Mouse (Mus musculus) limb, embryonic 13.5 days (tissue): ENCODE results near the gene Plpp1. TPM values are rescaled to one million over a fixed set of nuclear protein-coding genes. Genes with fewer than 3 reads are reported as not detected.

ENCODE experiments used
- ATAC-seq: fragments of 200-750 bp; cut with Nextera tagmentation; 2 replicates; pipeline ENCODE4 v1.8.0; 2017; ENCODE audit warnings: low read depth, moderate number of reproducible peaks, moderate TSS enrichment; ENCODE audit not compliant: low FRiP score
- H3K27ac ChIP-seq: fragments of 300-500 bp; sonication (generic); 2 replicates; pipeline ENCODE4 v1.5.1; 2015; ENCODE audit warnings: inconsistent platforms, mild to moderate bottlenecking, moderate library complexity
- H3K27me3 ChIP-seq: fragments of 300-500 bp; sonication (generic); 2 replicates; pipeline ENCODE4 v1.6.1; 2015; ENCODE audit warnings: mild to moderate bottlenecking, inconsistent platforms
- H3K36me3 ChIP-seq: fragments of 300-500 bp; sonication (generic); 2 replicates; pipeline ENCODE4 v1.6.1; 2015; ENCODE audit warnings: inconsistent platforms, mild to moderate bottlenecking, moderate library complexity
- H3K4me1 ChIP-seq: fragments of 300-500 bp; sonication (generic); 2 replicates; pipeline ENCODE4 v1.6.1; 2015; ENCODE audit warnings: inconsistent platforms
- H3K4me2 ChIP-seq: fragments of 300-500 bp; sonication (generic); replicated peaks from 2 replicates; pipeline ENCODE4 v1.6.1; 2015; ENCODE audit warnings: inconsistent platforms, mild to moderate bottlenecking, moderate library complexity
- H3K4me3 ChIP-seq: fragments of 300-500 bp; sonication (generic); 2 replicates; pipeline ENCODE4 v1.5.1; 2015; ENCODE audit warnings: moderate library complexity, mild to moderate bottlenecking, inconsistent platforms
- H3K9ac ChIP-seq: fragments of 300-500 bp; sonication (generic); 2 replicates; pipeline ENCODE4 v1.6.1; 2015; ENCODE audit warnings: mild to moderate bottlenecking, inconsistent platforms
- H3K9me3 ChIP-seq: fragments of 300-500 bp; sonication (generic); 2 replicates; pipeline ENCODE4 v1.6.1; 2016; ENCODE audit warnings: inconsistent platforms
- WGBS: fragments of 180-500 bp; shearing (Covaris S2); methylation state at CpG from one replicate; pipeline ENCODE4 v1.1.7; 2015; 5-methylcytosine and 5-hydroxymethylcytosine counted together
- polyA plus RNA-seq: library from polyadenylated mRNA; unstranded; fragments of >200 nt; fragmentation: Nextera tagmentation; extraction: Ambion mirVana; gene quantifications from 2 replicates; pipeline ENCODE4 v1.2.1, GENCODE M21; 2015

Gene Plpp1
- polyA plus RNA-seq, 1 experiment from 2014 or later = 53.8 TPM

DNA sequence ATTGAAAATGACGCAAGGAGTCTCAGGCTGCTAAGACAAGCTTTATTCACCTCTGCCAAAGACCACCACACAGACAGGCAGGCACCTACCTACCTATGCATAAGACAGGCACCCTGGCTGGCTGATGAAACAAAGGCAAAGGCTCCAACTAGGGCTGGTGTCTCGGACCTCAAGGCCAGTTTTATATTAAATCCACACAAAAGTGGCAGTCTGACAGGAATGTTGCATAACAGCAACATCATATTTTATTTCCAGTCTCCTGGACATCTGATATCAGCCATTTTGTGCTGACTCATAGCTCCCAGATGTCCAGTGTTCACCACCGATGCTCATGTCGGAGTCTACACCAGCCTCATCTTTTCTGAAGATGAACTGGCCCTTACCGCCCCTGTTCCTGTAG lies 22.2 kb upstream of the Plpp1 start:
- Histone ChIP-seq H3K9ac (no peak overlapping the region), H3K27ac (no peak overlapping the region), H3K4me1 (no peaks in the 10 kb centered on the region), H3K4me2 (no peak overlapping the region), H3K27me3 (no peaks in the 10 kb centered on the region), H3K4me3 (no peak overlapping the region), H3K9me3 (no peaks in the 10 kb centered on the region), H3K36me3 (no peaks in the 10 kb centered on the region)
- no peak for ATAC-seq
- 89% methylated on average over 5 of the region's 5 CpGs for WGBS

DNA sequence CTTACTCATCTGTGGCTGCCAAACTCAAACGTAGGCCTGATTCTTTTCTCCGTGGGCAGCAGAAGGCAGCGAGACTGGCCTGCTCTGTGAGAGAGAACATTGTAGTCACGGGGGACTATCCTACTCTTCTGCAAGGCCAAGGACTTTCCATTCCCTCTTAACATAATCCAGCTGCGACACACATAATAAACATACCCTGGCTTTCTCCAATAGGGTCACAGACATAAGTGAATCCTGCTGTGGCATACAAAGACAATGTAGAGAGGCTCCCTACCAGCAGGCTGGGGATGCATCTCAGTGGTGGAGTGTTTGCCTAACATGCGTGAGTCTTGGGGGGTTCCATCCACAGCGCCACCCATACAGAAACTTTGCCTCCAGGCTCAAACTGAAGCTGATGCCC lies 15.3 kb upstream of the Plpp1 start:
- H3K36me3 ChIP-seq = no peaks in the 10 kb centered on the region
- no peak overlapping the region for H3K4me3 ChIP-seq
- no peaks in the 10 kb centered on the region for H3K9me3 ChIP-seq
- H3K27me3 ChIP-seq = no peaks in the 10 kb centered on the region
- H3K4me1 ChIP-seq = no peaks in the 10 kb centered on the region
- no peak for ATAC-seq
- 73% methylated on average over 7 of the region's 7 CpGs for WGBS
- H3K9ac ChIP-seq = no peak overlapping the region
- H3K4me2 ChIP-seq = no peak overlapping the region
- H3K27ac ChIP-seq = no peak overlapping the region

DNA sequence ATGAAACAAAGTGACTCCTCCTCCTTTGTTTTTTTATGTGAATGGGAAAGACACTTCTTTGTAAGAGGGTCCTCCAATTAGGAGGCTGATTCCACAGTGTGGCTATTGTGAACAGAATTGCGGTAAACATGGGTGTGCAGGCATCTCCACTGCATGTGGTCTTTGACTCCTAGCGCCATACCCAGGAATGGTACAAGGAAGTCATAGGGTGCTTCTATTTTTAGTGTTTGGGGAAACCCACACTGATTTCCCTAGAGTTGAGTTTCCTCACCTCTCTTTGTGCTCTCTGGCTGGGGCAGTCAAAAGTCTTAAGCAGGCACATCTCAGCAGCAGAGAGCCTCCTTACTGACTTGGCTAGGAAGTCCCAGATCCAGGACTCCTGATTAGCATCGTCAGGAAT lies 14.4 kb upstream of the Plpp1 start:
- H3K27me3 ChIP-seq = no peaks in the 10 kb centered on the region
- no peak overlapping the region for H3K4me3 ChIP-seq
- 85% methylated on average over 3 of the region's 3 CpGs for WGBS
- H3K27ac ChIP-seq = no peak overlapping the region
- no peak for ATAC-seq
- H3K36me3 ChIP-seq = no peaks in the 10 kb centered on the region
- no peaks in the 10 kb centered on the region for H3K9me3 ChIP-seq
- no peak overlapping the region for H3K4me2 ChIP-seq
- no peaks in the 10 kb centered on the region for H3K4me1 ChIP-seq
- no peak overlapping the region for H3K9ac ChIP-seq

DNA sequence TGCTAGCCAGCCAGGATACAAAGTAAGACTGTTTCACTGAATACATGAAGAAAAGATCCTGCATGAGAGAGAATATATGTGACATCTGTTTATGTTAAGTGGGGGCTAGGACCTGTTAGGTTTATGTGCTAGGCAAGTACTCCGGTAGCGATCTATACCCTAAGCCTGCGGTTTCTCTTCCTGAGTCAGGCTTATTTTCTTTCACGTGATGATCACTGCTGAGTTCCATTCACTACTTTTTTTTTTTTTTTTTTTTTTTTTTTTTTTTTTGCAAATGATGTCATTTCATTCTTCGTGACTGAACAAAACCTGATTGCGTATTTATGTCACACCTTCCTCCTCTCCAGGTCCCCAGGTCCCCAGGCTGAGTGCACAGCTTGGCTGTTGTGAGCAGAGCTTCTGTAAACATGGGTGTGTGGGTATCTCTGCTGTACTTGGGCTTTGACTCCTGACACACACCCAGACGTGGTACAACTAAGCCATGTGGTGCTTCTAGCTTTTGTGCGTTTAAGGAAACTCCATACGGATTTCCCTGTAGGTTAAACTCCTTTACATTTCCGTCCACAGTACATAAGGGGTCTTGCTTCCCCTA lies 13.6 kb upstream of the Plpp1 start:
- Histone ChIP-seq H3K27ac (no peak overlapping the region), H3K27me3 (no peaks in the 10 kb centered on the region), H3K4me1 (no peaks in the 10 kb centered on the region), H3K9ac (no peak overlapping the region), H3K9me3 (no peaks in the 10 kb centered on the region), H3K36me3 (no peaks in the 10 kb centered on the region), H3K4me2 (no peak overlapping the region), H3K4me3 (no peak overlapping the region)
- ATAC-seq = no peak
- 84% methylated on average over 10 of the region's 10 CpGs for WGBS

DNA sequence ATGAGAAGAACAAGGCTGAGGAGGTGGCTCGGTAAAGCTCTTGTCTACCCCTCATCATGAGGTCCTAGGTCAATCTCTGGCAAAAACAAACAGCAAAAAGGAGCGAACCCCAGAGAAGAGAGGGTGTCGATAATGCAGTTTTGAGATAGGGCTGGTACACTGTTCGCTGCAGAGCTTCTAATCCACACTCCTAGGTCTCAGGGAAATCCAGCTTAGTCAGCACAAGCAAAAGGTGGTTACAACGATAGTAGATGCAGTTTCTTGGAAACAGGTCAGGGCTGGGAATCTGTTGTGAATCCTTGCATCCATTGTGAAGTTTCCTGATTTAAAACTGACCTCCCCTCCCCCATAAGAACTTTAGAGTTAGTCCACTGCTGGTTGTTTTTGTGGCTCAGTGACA lies 9.8 kb upstream of the Plpp1 start:
- ATAC-seq = no peak
- H3K4me1 ChIP-seq = no peaks in the 10 kb centered on the region
- H3K9ac ChIP-seq = no peak overlapping the region
- H3K4me2 ChIP-seq = no peak overlapping the region
- no peaks in the 10 kb centered on the region for H3K9me3 ChIP-seq
- no peak overlapping the region for H3K4me3 ChIP-seq
- WGBS = 80% methylated on average over 5 of the region's 5 CpGs
- no peak overlapping the region for H3K27ac ChIP-seq
- no peaks in the 10 kb centered on the region for H3K36me3 ChIP-seq
- no peaks in the 10 kb centered on the region for H3K27me3 ChIP-seq

DNA sequence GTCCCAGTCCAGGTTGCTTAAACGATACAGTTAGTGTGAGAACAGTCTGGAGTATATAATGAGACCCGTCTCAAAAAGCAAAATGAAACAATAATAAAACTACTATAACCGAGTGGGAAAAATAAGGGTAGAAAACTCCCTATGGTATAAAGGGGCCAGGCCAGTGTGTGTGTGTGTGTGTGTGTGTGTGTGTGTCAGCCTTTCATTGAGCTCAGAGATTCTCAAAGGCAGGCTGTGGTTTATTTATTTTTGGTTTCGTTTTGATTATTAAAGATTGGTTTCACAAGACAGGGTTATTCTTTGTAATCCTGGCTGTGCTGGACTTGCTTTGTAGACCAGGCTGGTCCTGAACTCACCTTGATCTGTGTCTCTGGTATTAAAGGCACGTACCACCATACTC lies 8.7 kb upstream of the Plpp1 start:
- H3K4me2 ChIP-seq = no peak overlapping the region
- H3K9ac ChIP-seq = no peak overlapping the region
- ATAC-seq = no peak
- H3K4me3 ChIP-seq = no peak overlapping the region
- H3K36me3 ChIP-seq = no peaks in the 10 kb centered on the region
- no peaks in the 10 kb centered on the region for H3K27me3 ChIP-seq
- no peaks in the 10 kb centered on the region for H3K9me3 ChIP-seq
- H3K27ac ChIP-seq = no peak overlapping the region
- 78% methylated on average over 5 of the region's 5 CpGs for WGBS
- no peaks in the 10 kb centered on the region for H3K4me1 ChIP-seq

DNA sequence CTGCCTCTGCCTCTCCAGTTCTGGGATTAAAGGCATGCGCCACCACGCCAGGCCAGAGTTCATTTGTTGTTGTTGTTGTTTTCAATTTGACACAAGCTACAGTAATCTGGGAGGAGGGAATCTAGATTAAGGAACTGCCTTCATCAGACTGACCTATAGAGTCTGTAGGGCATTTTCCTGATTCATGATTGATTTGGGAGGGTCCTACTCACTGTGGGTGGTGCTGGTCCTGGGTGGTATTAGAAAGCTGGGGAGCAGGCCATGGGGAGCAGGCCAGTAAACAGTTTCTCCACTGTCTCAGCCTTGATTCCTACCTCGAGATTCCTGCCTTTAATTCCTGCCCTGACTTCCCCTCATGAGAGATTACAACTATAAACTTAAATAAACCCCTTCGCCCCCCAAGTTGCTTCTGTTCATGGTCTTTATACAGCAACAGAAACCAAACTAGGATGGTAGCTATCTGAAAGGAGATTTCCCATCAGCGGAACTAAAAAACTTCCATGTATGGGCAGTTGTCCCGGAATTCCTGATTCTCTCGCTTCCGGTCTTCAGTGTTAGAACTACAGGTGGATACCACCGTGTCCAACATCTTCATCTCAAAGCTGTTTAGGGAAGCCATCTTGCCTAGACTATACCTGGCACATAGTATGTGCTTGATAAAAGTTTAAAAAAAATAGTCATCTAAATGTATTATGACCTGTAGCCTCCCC lies 2.2 kb upstream of the Plpp1 start:
- no peaks in the 10 kb centered on the region for H3K27me3 ChIP-seq
- no peak overlapping the region for H3K9ac ChIP-seq
- no peak for ATAC-seq
- H3K27ac ChIP-seq = no peak overlapping the region
- no peak overlapping the region for H3K4me2 ChIP-seq
- H3K9me3 ChIP-seq = no peaks in the 10 kb centered on the region
- H3K36me3 ChIP-seq = no peaks in the 10 kb centered on the region
- 96% methylated on average over 9 of the region's 9 CpGs for WGBS
- peaks cover 14% of the 10 kb centered on the region for H3K4me1 ChIP-seq
- no peak overlapping the region for H3K4me3 ChIP-seq

DNA sequence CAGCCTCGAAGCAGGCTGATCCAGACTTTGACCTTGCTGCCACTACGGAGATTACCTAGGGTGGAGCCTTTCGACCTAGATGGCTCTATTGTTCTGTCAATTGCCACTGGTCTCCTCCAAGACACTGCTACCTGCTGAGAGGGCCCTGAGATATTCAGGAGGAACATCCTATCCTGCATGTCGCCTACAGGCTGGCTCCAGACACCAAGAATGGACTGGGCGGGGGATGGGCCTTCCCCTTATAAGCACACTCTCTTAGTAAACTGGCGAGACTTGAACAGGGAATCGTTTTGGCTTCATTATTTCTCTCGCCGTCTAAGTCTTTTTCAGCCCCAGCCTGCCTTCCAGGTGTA lies 1.7 kb upstream of the Plpp1 start:
- H3K27me3 ChIP-seq = no peaks in the 10 kb centered on the region
- no peak overlapping the region for H3K4me2 ChIP-seq
- WGBS = 81% methylated on average over 9 of the region's 9 CpGs
- H3K9me3 ChIP-seq = no peaks in the 10 kb centered on the region
- H3K4me3 ChIP-seq = no peak overlapping the region
- peaks cover 19% of the 10 kb centered on the region for H3K4me1 ChIP-seq
- no peak overlapping the region for H3K9ac ChIP-seq
- ATAC-seq = no peak
- no peak overlapping the region for H3K27ac ChIP-seq
- H3K36me3 ChIP-seq = no peaks in the 10 kb centered on the region

DNA sequence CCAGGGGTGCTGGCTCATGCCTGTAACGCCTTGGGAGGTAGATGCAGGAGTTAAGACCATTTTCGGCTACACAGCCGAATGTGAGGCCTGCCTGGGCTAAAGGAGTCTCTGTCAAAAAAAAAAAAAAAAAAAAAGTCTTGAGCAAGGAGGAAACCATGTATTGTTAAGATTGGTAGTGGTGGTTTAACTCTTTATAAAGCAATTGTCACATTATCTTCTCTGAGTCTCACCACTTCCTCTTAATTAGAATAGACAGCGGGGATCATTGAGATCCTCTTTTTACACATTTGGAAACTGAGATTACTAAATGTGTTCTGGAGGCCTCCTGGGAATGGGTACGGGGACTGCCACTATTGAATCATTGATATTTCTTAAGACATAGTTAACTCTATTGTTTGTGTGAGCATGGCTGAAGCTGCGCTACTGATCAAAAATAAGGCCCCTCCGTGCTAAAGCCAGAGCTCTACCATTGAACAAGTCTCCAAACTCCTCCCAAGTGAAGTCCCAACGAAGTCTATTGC lies 811 bp upstream of the Plpp1 start:
- Histone ChIP-seq H3K4me2 (no peak overlapping the region), H3K4me3 (no peak overlapping the region), H3K36me3 (no peaks in the 10 kb centered on the region), H3K4me1 (peaks cover 19% of the 10 kb centered on the region), H3K27ac (no peak overlapping the region), H3K27me3 (no peaks in the 10 kb centered on the region), H3K9me3 (no peaks in the 10 kb centered on the region), H3K9ac (no peak overlapping the region)
- 79% methylated on average over 8 of the region's 8 CpGs for WGBS
- no peak for ATAC-seq

DNA sequence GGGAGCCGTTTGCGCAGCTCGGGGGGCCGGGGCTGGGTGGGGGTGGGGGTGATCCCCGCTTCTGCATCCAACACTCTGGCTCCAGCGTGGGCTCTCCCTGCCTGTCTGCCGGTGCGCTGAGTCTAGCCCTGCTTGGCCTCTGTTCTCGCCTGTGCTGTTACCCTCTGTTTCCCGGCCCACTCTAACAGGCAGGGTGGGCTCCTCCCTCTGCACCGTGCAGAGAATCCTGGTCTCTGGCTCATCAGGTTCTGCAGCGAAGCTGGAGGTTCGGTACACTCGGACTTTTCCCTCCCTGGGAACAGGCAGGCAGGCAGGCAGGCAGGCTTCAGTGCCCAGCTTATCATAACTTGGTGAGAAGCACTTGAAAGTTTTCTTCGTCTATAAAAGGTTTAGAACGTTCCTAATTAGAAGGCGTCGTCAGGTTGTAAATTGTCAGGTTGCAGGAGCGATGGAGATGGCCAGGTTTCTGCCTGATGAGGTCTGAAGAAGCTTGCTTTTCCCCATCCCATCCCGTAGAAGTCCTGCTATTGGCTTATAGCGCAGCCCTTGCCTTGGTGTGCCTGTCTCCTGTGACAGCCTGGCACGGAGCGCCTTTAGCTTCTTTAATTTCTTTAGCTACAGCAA lies 901 bp downstream of the Plpp1 start:
- H3K9me3 ChIP-seq = 0 out of 2 replicates have a peak, but pooled peaks cover 9% of the 10 kb centered on the region
- ATAC-seq = peak; percentile 69
- H3K27me3 ChIP-seq = no peaks in the 10 kb centered on the region
- H3K36me3 ChIP-seq = peaks cover 10% of the 10 kb centered on the region
- H3K4me3 ChIP-seq = peak overlapping the region; percentile 78
- H3K4me2 ChIP-seq = peak overlapping the region; percentile 82
- H3K4me1 ChIP-seq = peaks cover 19% of the 10 kb centered on the region
- WGBS = under 1% methylated on average over 23 of the region's 23 CpGs
- peak overlapping the region; percentile 97 for H3K27ac ChIP-seq
- peak overlapping the region; percentile 92 for H3K9ac ChIP-seq

DNA sequence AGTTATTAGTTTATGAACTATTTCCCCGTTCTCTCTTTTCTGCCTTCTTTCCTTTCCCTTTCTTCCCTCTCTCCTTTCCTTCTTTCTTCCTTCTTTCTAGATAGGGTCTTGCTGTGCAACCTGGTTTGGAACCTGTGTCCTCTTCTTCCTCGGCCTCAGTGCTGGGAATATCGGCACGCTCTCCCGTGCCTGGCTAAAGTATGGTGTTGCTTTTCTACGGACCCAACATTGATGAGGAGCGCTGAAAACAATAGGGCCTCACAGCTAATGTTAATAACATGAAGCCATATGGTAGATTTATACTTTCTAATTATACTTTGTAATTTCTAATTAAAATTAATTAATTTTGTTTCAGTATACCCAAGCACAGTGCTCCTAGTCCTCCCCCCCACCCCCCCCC lies 2.5 kb downstream of the Plpp1 start:
- H3K27me3 ChIP-seq = no peaks in the 10 kb centered on the region
- H3K9ac ChIP-seq = no peak overlapping the region
- ATAC-seq = no peak
- H3K4me3 ChIP-seq = no peak overlapping the region
- 0 out of 2 replicates have a peak overlapping the region, but pooled peaks have one; percentile 7 for H3K4me2 ChIP-seq
- 90% methylated on average over 7 of the region's 7 CpGs for WGBS
- no peak overlapping the region for H3K27ac ChIP-seq
- peaks cover 16% of the 10 kb centered on the region for H3K36me3 ChIP-seq
- H3K4me1 ChIP-seq = peaks cover 27% of the 10 kb centered on the region
- 0 out of 2 replicates have a peak, but pooled peaks cover 9% of the 10 kb centered on the region for H3K9me3 ChIP-seq

DNA sequence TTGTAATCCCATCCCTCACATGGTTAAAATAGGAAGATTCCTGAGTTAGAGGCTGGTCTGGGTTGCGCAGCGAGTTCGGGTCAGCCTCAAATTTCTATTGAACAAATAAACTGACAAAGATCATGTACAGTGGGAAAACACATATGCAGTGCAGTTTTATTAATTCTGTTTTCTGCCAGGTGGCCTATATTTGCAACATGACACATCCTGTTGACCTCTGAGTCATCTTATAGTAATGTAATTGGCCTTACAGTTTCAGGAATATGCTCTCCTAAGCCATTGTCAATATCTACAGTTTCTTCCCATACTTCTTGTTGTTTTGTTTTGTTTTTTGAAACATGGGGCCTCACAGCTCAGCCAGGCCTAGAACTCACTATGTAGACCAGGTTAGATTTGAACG lies 3.1 kb downstream of the Plpp1 start:
- ATAC-seq = no peak
- H3K36me3 ChIP-seq = peaks cover 16% of the 10 kb centered on the region
- no peak overlapping the region for H3K9ac ChIP-seq
- WGBS = 89% methylated on average over 4 of the region's 4 CpGs
- H3K27ac ChIP-seq = no peak overlapping the region
- peaks cover 29% of the 10 kb centered on the region for H3K4me1 ChIP-seq
- H3K4me3 ChIP-seq = no peak overlapping the region
- no peaks in the 10 kb centered on the region for H3K27me3 ChIP-seq
- 0 out of 2 replicates have a peak, but pooled peaks cover 9% of the 10 kb centered on the region for H3K9me3 ChIP-seq
- H3K4me2 ChIP-seq = no peak overlapping the region
